Mouse (Mus musculus): ENCODE results near the gene Il20.

- TF ChIP-seq POLR2A (IDR thresholded peaks at IDR 0.05; ENCODE audit: low read depth, low read length) (no peak), CTCF (conservative IDR thresholded peaks at IDR 0.05; ENCODE audit: insufficient read depth, insufficient read length, low read depth, low read length) (no peak)
Measured at GRCm38 (mm10) chr1:130875910-130876309, 35.3 kb downstream of the Il20 start.

Measured in kidney, adult 2 months (tissue).